In the genomic region with DNA sequence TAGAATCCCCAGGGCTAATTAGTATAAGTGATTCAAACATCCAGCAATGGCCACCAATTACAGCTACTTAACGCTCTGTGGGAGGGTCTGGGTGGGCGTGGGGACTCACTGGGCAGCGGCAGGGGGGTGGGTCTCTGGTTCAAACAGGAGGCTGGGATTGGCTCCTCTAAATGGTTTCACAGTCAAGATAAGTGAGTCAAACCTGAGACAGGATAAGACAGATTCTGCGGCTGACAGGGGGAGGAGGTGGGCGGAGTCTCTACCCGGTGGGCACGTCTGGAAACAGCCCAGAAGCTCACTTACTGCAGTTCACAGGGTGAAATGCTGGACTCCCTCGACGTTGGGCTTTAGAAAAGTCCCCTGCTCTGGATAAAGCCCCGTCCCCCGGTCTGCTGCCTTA, we compare ENCODE assay signal across 8 mouse cellular contexts.
DNase-seq lines count a peak whose midpoint lies in the region; ATAC-seq and TF ChIP-seq lines count a peak whose summit lies in the region.

No protein-coding gene starts in this region.

- no peak overlapping the region for H3K4me3 ChIP-seq in kidney, embryonic 16.5 days (ENCODE audit: low read length)
- no peak overlapping the region for H3K4me3 ChIP-seq in CH12.LX (replicated peaks in 1 of 3; ENCODE audit: low read depth in 2 of 3, low read length in 2 of 3, poor library complexity in 1 of 3)
- no peak overlapping the region for H3K4me3 ChIP-seq in liver, embryonic 11.5 days (ENCODE audit: low read depth, low read length)

- TF ChIP-seq CTCF in CH12.LX (conservative IDR thresholded peaks at IDR 0.05 in 1 of 2, IDR thresholded peaks at IDR 0.05 in 1 of 2; ENCODE audit: low read depth in 2 of 2, low read length in 2 of 2), result no peak

- WGBS in kidney, embryonic 16.5 days, result 6% methylated on average over 11 of the region's 11 CpGs
- WGBS in liver, embryonic 11.5 days, result 8% methylated on average over 11 of the region's 11 CpGs

- peaks cover 16% of the 10 kb centered on the region for H3K4me1 ChIP-seq in kidney, embryonic 16.5 days (ENCODE audit: insufficient read depth, low read length)
- peaks cover 11 to 37% of the 10 kb centered on the region in 2 experiments for H3K4me1 ChIP-seq in CH12.LX (ENCODE audit: control insufficient read depth in 1 of 2, insufficient read depth in 2 of 2)
- H3K4me1 ChIP-seq in liver, embryonic 11.5 days (replicated peaks; ENCODE audit: control insufficient read depth, insufficient read depth, low read length), result 0 out of 2 replicates have a peak, but pooled peaks cover 2% of the 10 kb centered on the region

- dilution Hi-C loops in CH12.LX (cut with MboI; ENCODE audit: extremely low pct_ligation_motif_present, extremely low pct_unique_long_range_greater_than_20kb, low sequenced_read_pairs), result no loop called here

- TF ChIP-seq POLR2A in CH12.LX (IDR thresholded peaks at IDR 0.05; ENCODE audit: low read depth, low read length), result no peak

- H3K9ac ChIP-seq in kidney, embryonic 16.5 days (replicated peaks; ENCODE audit: low read length), result no peak overlapping the region
- no peak overlapping the region for H3K9ac ChIP-seq in CH12.LX (ENCODE audit: insufficient read depth, low read depth)
- no peak overlapping the region for H3K9ac ChIP-seq in liver, embryonic 11.5 days (ENCODE audit: low read depth, low read length)

- TF ChIP-seq RAD21 in CH12.LX (IDR thresholded peaks at IDR 0.05; ENCODE audit: low read depth, low read length), result no peak

- H3K27ac ChIP-seq in kidney, embryonic 16.5 days (ENCODE audit: low read length), result no peak overlapping the region
- H3K27ac ChIP-seq in CH12.LX (ENCODE audit: insufficient read depth, low read depth), result no peak overlapping the region
- no peak overlapping the region for H3K27ac ChIP-seq in liver, embryonic 11.5 days (ENCODE audit: low read depth, low read length)

- in situ Hi-C loops in CH12.LX (cut with MboI; ENCODE audit: low pct_ligation_motif_present, low pct_unique_long_range_greater_than_20kb, low sequenced_read_pairs), result loop anchor here (10.0 to 25.0 kb wide), 2 partner anchors 103 to 375 kb away; partner anchors contain the start of gene Nos3

- no peaks in the 10 kb centered on the region for H3K36me3 ChIP-seq in kidney, embryonic 16.5 days (ENCODE audit: insufficient read depth, low read length)
- no peaks in the 10 kb centered on the region for H3K36me3 ChIP-seq in CH12.LX (replicated peaks in 1 of 2; ENCODE audit: control insufficient read depth in 1 of 2, insufficient read depth in 1 of 2, low read length in 1 of 2)
- no peaks in the 10 kb centered on the region for H3K36me3 ChIP-seq in liver, embryonic 11.5 days (ENCODE audit: control insufficient read depth, insufficient read depth, low read length)

- no peaks in the 10 kb centered on the region for H3K27me3 ChIP-seq in kidney, embryonic 16.5 days (ENCODE audit: insufficient read depth, low read length)
- H3K27me3 ChIP-seq in CH12.LX (replicated peaks), result no peaks in the 10 kb centered on the region
- no peaks in the 10 kb centered on the region for H3K27me3 ChIP-seq in liver, embryonic 11.5 days (replicated peaks; ENCODE audit: control insufficient read depth, insufficient read depth, low read length)

- no peak for TF ChIP-seq EP300 in CH12.LX (IDR thresholded peaks at IDR 0.05; ENCODE audit: low read length)

- H3K9me3 ChIP-seq in kidney, embryonic 16.5 days (ENCODE audit: low read length), result no peaks in the 10 kb centered on the region
- peaks cover 8% of the 10 kb centered on the region for H3K9me3 ChIP-seq in CH12.LX (replicated peaks; ENCODE audit: low read length)
- H3K9me3 ChIP-seq in liver, embryonic 11.5 days (ENCODE audit: control insufficient read depth, low read length), result peaks cover 3% of the 10 kb centered on the region; the same call in 1 of the 2 replicates

- no peak; the same call in 1 of the 2 replicates for ATAC-seq in kidney, embryonic 16.5 days (ENCODE audit: low FRiP score, low TSS enrichment)
- no peak; the same call in 1 of the 2 replicates for ATAC-seq in liver, embryonic 11.5 days (replicated peaks; ENCODE audit: low FRiP score)

- no peaks in the 10 kb centered on the region for H3K79me2 ChIP-seq in CH12.LX (replicated peaks; ENCODE audit: control insufficient read depth, extremely low read depth, insufficient read depth, poor library complexity, severe bottlenecking)

- DNase-seq in kidney, adult 18-20 months, result no peak
- DNase-seq in CH12.LX (ENCODE audit: extremely low read depth), result peak; percentile 15
- DNase-seq in c-Kit-positive CD71-negative TER-119-negative erythroid progenitor cells, embryonic 14.5 days (ENCODE audit: low read depth), result peak; percentile 16
- peak; percentile 34 for DNase-seq in liver, embryonic 11.5 days (ENCODE audit: low spot score)
- no peak for DNase-seq in layer of hippocampus, postnatal 25 days (ENCODE audit: extremely low spot score in 1 of 2, low spot score in 1 of 2)
- no peak for DNase-seq in gastrocnemius, postnatal 14 days
- no peak for DNase-seq in layer of hippocampus, adult 9-10 months (ENCODE audit: low spot score)

- peak overlapping the region; percentile 17 for H3K4me2 ChIP-seq in kidney, embryonic 16.5 days (replicated peaks; ENCODE audit: low read depth, low read length)
- no peak overlapping the region for H3K4me2 ChIP-seq in CH12.LX (ENCODE audit: insufficient read depth, low read depth, poor library complexity, severe bottlenecking)
- H3K4me2 ChIP-seq in liver, embryonic 11.5 days, result no peak overlapping the region

- intact Hi-C loops in gastrocnemius, postnatal 14 days (cut with DNase I; ENCODE audit: low total_unique reads), result no loop called here

TF ChIP-seq in CH12.LX, 34 proteins besides CTCF, POLR2A, EP300 and RAD21:
- TF ChIP-seq HCFC1 (IDR thresholded peaks at IDR 0.05; ENCODE audit: low read depth, low read length), result no peak

Comparison
In these comparisons a context has a peak if more than half of its experiments do, and no peak if none do; other contexts are left out.
1. DNase-seq: peak in CH12.LX (single experiment), c-Kit-positive CD71-negative TER-119-negative erythroid progenitor cells, embryonic 14.5 days (single experiment) and liver, embryonic 11.5 days (single experiment); none in kidney, adult 18-20 months (single experiment), layer of hippocampus, postnatal 25 days (0 of 2), gastrocnemius, postnatal 14 days (single experiment) and layer of hippocampus, adult 9-10 months (single experiment).